Mouse (Mus musculus) limb, embryonic 12.5 days (tissue): ENCODE data around the gene Ahdc1. TPM values are rescaled to one million over a fixed set of nuclear protein-coding genes. Genes with fewer than 3 reads are reported as not detected.
A peak's percentile ranks its signal among the peaks of the same experiment; 100 is the strongest.
"Not testable (repeated sequence)": the region's sequence is repeated elsewhere in the genome, so short reads cannot be mapped to it uniquely, and the experiment has no call there.

Experiments
- ATAC-seq: fragments of 200-750 bp; cut with Nextera tagmentation; 2 replicates; pipeline ENCODE4 v1.8.0; 2017; ENCODE audit warnings: low read depth, moderate TSS enrichment; ENCODE audit not compliant: insufficient number of reproducible peaks, insufficient read depth, low FRiP score, low TSS enrichment
- H3K27ac ChIP-seq: fragments of 300-500 bp; sonication (generic); 2 replicates; pipeline ENCODE4 v1.5.1; 2016; ENCODE audit warnings: mild to moderate bottlenecking, moderate library complexity
- H3K27me3 ChIP-seq: fragments of 300-500 bp; sonication (generic); 2 replicates; pipeline ENCODE4 v1.6.1; 2016; ENCODE audit warnings: mild to moderate bottlenecking, moderate library complexity
- H3K36me3 ChIP-seq: fragments of 300-500 bp; sonication (generic); 2 replicates; pipeline ENCODE4 v1.6.1; 2016; ENCODE audit warnings: mild to moderate bottlenecking, moderate library complexity
- H3K4me1 ChIP-seq: fragments of 300-500 bp; sonication (generic); replicated peaks from 2 replicates; pipeline ENCODE4 v1.6.1; 2016
- H3K4me2 ChIP-seq: fragments of 300-500 bp; sonication (generic); 2 replicates; pipeline ENCODE4 v1.6.1; 2016; ENCODE audit warnings: mild to moderate bottlenecking, moderate library complexity
- H3K4me3 ChIP-seq: fragments of 300-500 bp; sonication (generic); replicated peaks from 2 replicates; pipeline ENCODE4 v1.5.1; 2016; ENCODE audit warnings: mild to moderate bottlenecking
- H3K9ac ChIP-seq: fragments of 300-500 bp; sonication (generic); replicated peaks from 2 replicates; pipeline ENCODE4 v1.6.1; 2016; ENCODE audit warnings: mild to moderate bottlenecking, moderate library complexity
- H3K9me3 ChIP-seq: fragments of 300-500 bp; sonication (generic); 2 replicates; pipeline ENCODE4 v1.6.1; 2016; ENCODE audit warnings: mild to moderate bottlenecking, moderate library complexity
- WGBS: fragments of 180-500 bp; shearing (Covaris S2); methylation state at CpG from one replicate; pipeline ENCODE4 v1.1.7; 2016; 5-methylcytosine and 5-hydroxymethylcytosine counted together
- polyA plus RNA-seq: library from polyadenylated mRNA; unstranded; fragments of >200 nt; fragmentation: Nextera tagmentation; extraction: Ambion mirVana; gene quantifications from 2 replicates; pipeline ENCODE4 v1.2.1, GENCODE M21; 2016

Gene Ahdc1
- polyA plus RNA-seq, 1 experiment from 2014 or later = 14.5 TPM

DNA sequence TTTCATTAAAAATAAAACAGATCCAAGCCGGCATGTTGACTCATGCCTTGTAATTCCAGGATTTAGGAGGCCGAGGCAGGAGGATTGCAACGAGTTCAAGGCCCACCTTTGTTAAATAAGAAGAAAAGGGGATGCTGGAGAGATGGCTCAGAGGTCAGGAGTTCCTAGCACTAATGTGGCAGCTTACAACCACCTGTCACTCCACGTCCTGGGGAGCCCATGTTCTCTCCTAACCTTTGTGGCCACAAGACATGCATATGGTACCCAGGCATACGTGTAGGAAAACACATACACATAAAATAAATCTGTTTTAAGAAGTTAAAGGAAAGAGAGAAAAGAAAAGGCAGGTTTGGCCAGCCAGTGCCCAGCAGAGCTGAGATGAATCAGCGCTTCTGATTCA is 82.0 kb downstream of the Ahdc1 start:
- Histone ChIP-seq H3K9me3 (no peaks in the 10 kb centered on the region), H3K9ac (no peak overlapping the region), H3K27ac (peak overlapping the region; percentile 82), H3K4me1 (peaks cover 68% of the 10 kb centered on the region), H3K4me3 (no peak overlapping the region), H3K4me2 (peak overlapping the region; percentile 4; the same call in 1 of the 2 replicates), H3K36me3 (no peaks in the 10 kb centered on the region), H3K27me3 (no peaks in the 10 kb centered on the region)
- WGBS = 54% methylated on average over 6 of the region's 6 CpGs
- no peak for ATAC-seq

DNA sequence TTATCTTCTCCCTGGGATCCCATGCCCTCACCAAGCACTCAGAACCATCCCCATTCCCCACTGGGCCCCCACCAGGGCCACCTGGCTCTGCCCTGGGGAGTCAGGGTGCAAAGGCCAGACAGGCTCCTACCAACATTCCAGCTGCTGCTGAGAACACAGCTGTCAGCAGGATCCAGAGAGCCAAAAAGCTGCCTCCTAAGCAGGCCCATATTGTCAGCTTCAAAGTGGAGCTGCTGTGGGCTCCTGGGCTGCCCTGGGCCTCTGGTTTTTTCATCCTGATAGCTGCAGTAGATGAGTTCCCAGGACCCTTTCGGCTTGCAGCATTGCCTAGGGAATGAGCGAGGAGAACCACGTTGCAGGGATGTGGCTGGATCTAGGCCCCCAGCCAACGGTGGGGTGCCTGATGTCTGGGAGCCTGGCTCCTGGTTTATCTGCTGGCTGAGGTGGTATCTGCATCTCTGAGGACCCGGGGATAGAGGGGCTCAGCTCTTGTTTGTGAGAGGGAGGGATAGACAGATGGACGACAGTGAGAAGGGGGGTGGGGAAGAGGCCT is 82.5 kb downstream of the Ahdc1 start:
- no peak for ATAC-seq
- peaks cover 67% of the 10 kb centered on the region for H3K4me1 ChIP-seq
- peak overlapping the region; percentile 82 for H3K27ac ChIP-seq
- no peaks in the 10 kb centered on the region for H3K27me3 ChIP-seq
- peak overlapping the region; percentile 4; the same call in 1 of the 2 replicates for H3K4me2 ChIP-seq
- H3K9me3 ChIP-seq = no peaks in the 10 kb centered on the region
- H3K36me3 ChIP-seq = no peaks in the 10 kb centered on the region
- H3K9ac ChIP-seq = peak overlapping the region; percentile 47; the same call in 1 of the 2 replicates
- 16% methylated on average over 6 of the region's 6 CpGs for WGBS
- no peak overlapping the region for H3K4me3 ChIP-seq

DNA sequence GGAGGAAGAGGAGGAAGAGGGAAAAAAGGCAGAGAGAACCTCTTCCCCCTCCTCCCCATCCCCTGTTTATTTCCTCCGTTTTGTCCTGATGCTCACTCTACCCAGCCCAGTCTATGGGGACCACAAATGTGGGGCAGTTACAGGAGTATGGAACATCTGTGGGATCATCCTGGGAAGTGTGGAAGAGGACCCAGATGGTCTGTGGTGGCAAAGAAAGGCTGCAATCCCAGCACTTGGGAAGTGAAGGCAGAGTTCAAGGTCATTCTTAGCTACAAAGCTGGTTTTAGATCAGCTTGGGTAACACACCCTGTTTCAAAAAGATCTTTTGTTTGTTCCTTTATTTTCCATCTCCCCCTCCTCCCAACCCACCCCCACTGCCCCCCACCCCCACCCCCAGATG is 83.2 kb downstream of the Ahdc1 start:
- Histone ChIP-seq H3K36me3 (no peaks in the 10 kb centered on the region), H3K9me3 (no peaks in the 10 kb centered on the region), H3K27ac (0 out of 2 replicates have a peak overlapping the region, but pooled peaks have one; percentile 84), H3K4me2 (no peak overlapping the region), H3K4me3 (no peak overlapping the region), H3K9ac (no peak overlapping the region), H3K27me3 (no peaks in the 10 kb centered on the region), H3K4me1 (peaks cover 65% of the 10 kb centered on the region)
- no peak for ATAC-seq
- 62% methylated on average over 1 of the region's 1 CpGs for WGBS

DNA sequence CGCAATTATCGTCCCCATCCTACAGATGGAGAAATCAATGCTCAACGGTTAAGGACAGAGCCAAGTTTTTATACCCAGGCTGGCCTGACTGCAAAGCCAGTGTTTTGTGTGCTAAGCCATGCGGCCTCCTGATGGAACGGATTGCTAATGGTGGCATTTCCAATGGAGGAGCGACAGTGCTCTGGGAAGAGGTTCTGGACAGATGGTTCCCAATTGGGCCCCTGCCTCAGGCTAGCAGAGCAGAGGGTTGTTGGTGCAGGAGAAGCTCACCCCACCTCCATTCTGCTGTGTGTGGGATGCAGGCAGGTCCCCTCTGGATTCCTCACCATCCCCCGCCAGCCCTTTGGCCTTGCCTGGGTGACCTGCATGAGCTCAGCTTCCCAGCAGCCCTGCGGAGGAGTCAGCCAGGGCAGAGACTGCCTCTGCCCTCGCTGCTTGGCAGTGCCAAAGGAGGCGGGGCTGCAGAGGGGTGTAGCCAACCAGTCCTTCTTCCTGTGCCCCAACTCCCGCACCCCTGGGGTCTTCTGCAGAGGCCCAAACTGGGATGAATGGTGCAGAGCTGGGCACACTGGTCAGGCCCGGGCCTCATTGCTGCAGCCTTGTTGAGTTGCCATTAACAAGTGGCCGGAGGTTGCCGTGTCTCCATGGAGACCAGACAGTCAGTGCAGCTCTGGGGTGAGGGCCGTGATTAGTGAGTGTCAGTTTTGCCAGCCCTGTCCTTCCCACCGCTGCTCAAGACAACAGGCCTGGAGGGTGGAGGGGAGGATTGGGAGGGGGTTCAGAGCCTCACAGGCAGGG is 84.1 kb downstream of the Ahdc1 start:
- no peaks in the 10 kb centered on the region for H3K9me3 ChIP-seq
- no peak; the same call in 1 of the 2 replicates for ATAC-seq
- peaks cover 57% of the 10 kb centered on the region for H3K4me1 ChIP-seq
- no peaks in the 10 kb centered on the region for H3K27me3 ChIP-seq
- H3K4me3 ChIP-seq = peak overlapping the region; percentile 8; the same call in 1 of the 2 replicates
- H3K36me3 ChIP-seq = no peaks in the 10 kb centered on the region
- peak overlapping the region; percentile 84 for H3K27ac ChIP-seq
- 34% methylated on average over 16 of the region's 16 CpGs for WGBS
- peak overlapping the region; percentile 42; the same call in 1 of the 2 replicates for H3K9ac ChIP-seq
- H3K4me2 ChIP-seq = peak overlapping the region; percentile 37

DNA sequence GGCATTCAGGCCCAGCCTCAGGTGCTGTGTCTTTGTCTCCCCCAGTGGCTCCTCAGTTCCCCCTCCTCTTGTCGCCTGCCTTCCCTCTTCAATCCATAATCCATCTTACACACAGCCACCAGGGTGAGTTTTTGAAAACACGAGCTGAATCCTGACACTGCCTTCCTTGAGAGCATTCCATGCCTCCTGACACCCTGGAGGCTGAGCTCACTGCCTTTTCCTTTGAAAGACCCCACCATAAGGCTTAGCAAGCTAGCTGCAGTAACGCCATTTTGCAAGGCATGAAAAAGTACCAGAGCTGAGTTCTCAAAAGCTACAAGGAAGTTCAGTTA is 84.6 kb downstream of the Ahdc1 start:
- not testable (repeated sequence) for ATAC-seq, H3K9me3 ChIP-seq, H3K36me3 ChIP-seq, H3K27me3 ChIP-seq, H3K4me3 ChIP-seq
- H3K4me1 ChIP-seq = peaks cover 51% of the 10 kb centered on the region
- 16% methylated on average over 3 of the region's 3 CpGs for WGBS
- H3K9ac ChIP-seq = peak overlapping the region; percentile 42; the same call in 1 of the 2 replicates
- H3K4me2 ChIP-seq = peak overlapping the region; percentile 37
- peak overlapping the region; percentile 84 for H3K27ac ChIP-seq

DNA sequence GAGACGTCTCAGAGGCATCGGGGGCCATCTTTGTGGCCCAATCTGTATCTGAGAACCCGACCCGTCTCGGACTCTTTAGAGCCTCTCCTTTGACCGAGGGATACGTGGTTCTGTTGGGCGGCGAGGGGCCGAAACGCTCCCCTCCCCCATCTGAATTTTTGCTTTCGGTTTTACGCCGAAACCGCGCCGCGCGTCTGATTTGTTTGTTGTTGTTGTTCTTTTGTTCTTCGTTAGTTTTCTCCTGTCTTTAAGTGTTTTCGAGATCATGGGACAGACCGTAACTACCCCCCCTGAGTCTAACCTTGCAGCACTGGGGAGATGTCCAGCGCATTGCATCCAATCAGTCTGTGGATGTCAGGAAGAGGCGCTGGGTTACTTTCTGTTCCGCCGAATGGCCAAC is 85.6 kb downstream of the Ahdc1 start:
- not testable (repeated sequence) for H3K4me2 ChIP-seq

DNA sequence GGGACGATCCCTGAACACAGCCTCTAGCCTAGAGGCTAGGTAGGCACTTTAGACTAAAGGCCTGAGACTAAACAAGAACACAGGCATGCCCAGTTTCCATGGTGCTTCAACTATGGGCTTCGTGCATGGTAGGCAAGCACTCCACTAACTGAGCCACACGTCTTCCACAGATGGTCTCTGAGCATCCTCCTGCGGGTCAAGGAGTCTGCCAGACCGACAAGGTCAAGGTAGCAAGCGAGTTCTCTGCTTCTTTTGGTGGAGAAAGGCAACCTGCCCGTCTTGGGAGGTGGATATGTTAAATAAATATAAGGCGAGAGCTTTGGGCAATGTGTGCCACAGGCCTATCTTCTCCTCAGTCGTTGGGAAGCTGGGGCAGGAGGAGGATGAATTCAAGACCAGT is 90.7 kb downstream of the Ahdc1 start:
- no peak overlapping the region for H3K4me2 ChIP-seq
- no peak overlapping the region for H3K9ac ChIP-seq
- no peaks in the 10 kb centered on the region for H3K27me3 ChIP-seq
- ATAC-seq = no peak
- H3K27ac ChIP-seq = no peak overlapping the region
- no peaks in the 10 kb centered on the region for H3K9me3 ChIP-seq
- H3K4me3 ChIP-seq = no peak overlapping the region
- H3K36me3 ChIP-seq = no peaks in the 10 kb centered on the region
- H3K4me1 ChIP-seq = peaks cover 13% of the 10 kb centered on the region
- 87% methylated on average over 9 of the region's 9 CpGs for WGBS

More for the DNA sequence above, 85.6 kb downstream of the Ahdc1 start:
- H3K9me3 ChIP-seq, H3K27me3 ChIP-seq, ATAC-seq, H3K36me3 ChIP-seq, H3K9ac ChIP-seq, H3K27ac ChIP-seq: not testable (repeated sequence)
- Histone ChIP-seq H3K4me3 (peak overlapping the region; percentile 37), H3K4me1 (peaks cover 41% of the 10 kb centered on the region)
- WGBS = 0% methylated on average over 15 of the region's 26 CpGs

DNA sequence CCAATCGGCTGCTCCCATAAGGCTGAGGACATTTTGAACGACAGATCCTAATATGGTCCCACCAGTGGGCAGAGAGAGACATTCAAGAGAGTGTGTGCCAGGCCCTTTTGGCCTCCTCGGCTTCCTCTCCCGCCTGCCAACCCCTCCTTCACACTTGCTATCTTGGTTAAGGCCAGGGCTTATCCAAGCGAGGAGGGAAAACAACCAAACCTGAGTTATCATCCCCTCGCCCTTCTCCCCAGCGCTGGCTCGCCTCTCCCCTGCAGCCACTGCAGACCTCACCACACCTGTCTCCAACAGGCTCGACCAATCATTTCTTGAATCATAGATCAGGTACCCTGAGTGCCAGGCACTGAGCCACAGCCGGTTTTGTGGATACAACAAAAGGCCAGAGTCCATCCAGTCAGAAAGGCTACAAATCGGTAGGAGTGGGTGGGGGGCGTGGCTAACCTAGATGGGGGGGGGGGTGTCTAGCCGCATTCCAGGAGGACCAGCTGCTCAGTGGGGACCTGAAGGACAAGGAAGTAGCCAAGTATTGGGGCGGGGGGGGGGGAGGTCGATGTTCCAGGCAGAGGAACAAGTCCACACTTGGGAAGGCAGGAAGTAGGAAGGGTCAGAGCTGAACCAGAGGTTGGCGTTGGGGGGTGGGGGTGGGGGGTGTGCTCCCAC is 92.6 kb downstream of the Ahdc1 start:
- no peak overlapping the region for H3K9ac ChIP-seq
- 24% methylated on average over 16 of the region's 16 CpGs for WGBS
- H3K4me3 ChIP-seq = no peak overlapping the region
- no peaks in the 10 kb centered on the region for H3K27me3 ChIP-seq
- H3K4me2 ChIP-seq = peak overlapping the region; percentile 14; the same call in 1 of the 2 replicates
- H3K4me1 ChIP-seq = peaks cover 27% of the 10 kb centered on the region
- no peak; the same call in 1 of the 2 replicates for ATAC-seq
- no peaks in the 10 kb centered on the region for H3K9me3 ChIP-seq
- H3K27ac ChIP-seq = peak overlapping the region; percentile 37; the same call in 1 of the 2 replicates
- H3K36me3 ChIP-seq = no peaks in the 10 kb centered on the region

DNA sequence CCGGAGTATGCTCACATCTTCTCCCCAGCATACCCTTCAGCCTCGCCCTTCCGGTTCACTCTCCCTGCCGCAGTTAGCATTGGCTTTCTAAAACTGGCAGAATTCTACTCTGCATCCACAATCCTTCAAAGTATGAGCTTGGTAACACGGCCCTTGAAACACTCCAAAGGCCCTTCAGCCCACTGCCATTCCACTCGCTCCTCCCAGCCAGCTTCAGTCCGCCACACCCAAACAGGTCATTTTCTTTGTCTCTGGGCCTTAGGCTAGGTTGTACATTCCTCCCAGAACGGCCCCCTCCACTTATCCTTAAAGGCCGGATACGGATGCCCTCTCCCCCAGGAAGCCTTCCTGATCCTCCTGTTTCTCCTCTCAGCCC is 93.1 kb downstream of the Ahdc1 start:
- 0 out of 2 replicates have a peak overlapping the region, but pooled peaks have one; percentile 14 for H3K4me2 ChIP-seq
- H3K9ac ChIP-seq = no peak overlapping the region
- no peaks in the 10 kb centered on the region for H3K36me3 ChIP-seq
- no peak overlapping the region for H3K4me3 ChIP-seq
- H3K27me3 ChIP-seq = no peaks in the 10 kb centered on the region
- peaks cover 33% of the 10 kb centered on the region for H3K4me1 ChIP-seq
- no peaks in the 10 kb centered on the region for H3K9me3 ChIP-seq
- peak overlapping the region; percentile 37; the same call in 1 of the 2 replicates for H3K27ac ChIP-seq
- ATAC-seq = no peak
- WGBS = 31% methylated on average over 10 of the region's 10 CpGs

DNA sequence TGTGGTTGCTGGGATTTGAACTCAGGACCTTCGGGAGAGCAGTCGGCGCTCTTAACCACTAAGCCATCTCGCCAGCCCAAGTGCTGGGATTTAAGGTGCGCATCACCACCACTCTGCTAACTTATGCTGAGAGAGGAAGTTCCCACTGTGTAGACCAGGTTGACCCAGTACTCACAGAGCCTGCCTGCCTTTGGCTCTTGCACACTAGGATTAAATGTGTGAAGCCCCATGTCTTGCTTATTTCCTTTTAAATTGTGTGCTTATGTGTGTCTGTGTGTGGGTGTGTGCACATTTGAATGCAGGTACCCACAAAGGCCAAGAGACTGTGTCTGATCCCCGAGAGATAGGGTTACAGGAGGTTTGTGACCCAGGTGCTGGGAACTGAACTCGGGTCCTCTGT is 95.6 kb downstream of the Ahdc1 start:
- Histone ChIP-seq H3K4me2 (no peak overlapping the region), H3K9ac (no peak overlapping the region), H3K4me3 (no peak overlapping the region), H3K36me3 (no peaks in the 10 kb centered on the region), H3K27ac (no peak overlapping the region), H3K27me3 (no peaks in the 10 kb centered on the region), H3K9me3 (no peaks in the 10 kb centered on the region), H3K4me1 (peaks cover 37% of the 10 kb centered on the region)
- no peak for ATAC-seq
- 93% methylated on average over 7 of the region's 7 CpGs for WGBS

DNA sequence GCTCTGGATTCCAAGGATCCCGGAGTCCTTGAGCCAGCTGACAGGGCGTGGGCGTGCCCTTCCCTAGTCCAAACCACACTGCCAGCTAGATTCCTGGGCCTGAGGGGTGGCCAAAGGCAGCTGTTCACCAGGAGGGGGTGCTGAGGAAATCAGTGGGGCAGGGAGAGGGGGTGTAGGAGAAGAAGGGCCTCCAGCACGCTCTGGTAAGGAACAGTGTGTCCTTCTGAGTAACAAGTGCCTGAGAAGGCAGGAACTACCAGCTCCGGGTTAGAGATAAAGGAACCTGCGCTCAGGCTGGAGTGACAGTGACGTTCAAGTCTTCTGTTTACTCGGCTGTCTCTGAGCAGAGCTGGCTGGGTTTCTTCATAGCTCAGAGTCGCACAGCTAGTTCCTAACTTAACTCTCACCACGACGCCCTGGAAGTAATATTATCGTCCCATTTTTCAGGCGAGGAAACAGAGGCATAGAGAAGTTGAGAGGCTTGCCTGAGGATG is 96.8 kb downstream of the Ahdc1 start:
- Histone ChIP-seq H3K27ac (peak overlapping the region; percentile 26; the same call in 1 of the 2 replicates), H3K4me3 (no peak overlapping the region), H3K9ac (no peak overlapping the region), H3K27me3 (no peaks in the 10 kb centered on the region), H3K4me2 (no peak overlapping the region), H3K4me1 (peaks cover 47% of the 10 kb centered on the region), H3K9me3 (no peaks in the 10 kb centered on the region), H3K36me3 (no peaks in the 10 kb centered on the region)
- WGBS = 60% methylated on average over 13 of the region's 13 CpGs
- ATAC-seq = no peak
